Mouse (Mus musculus) MEL (cell line): ENCODE data around the gene Sbsn.
"Not testable (repeated sequence)": the region's sequence is repeated elsewhere in the genome, so short reads cannot be mapped to it uniquely, and the experiment has no call there.

ENCODE experiments used
- NRF1 ChIP-seq: IDR thresholded peaks from 2 replicates; pipeline ENCODE4 v1.6.1; 2014; ENCODE audit warnings: low read depth, mild to moderate bottlenecking, inconsistent platforms, low read length, improper control_type of control experiment, moderate library complexity; ENCODE audit not compliant: poor library complexity, insufficient read depth, severe bottlenecking
- USF1 ChIP-seq: IDR thresholded peaks from 2 replicates; pipeline ENCODE4 v1.6.1; 2014; ENCODE audit warnings: low read depth, mild to moderate bottlenecking, inconsistent platforms, low read length, improper control_type of control experiment, moderate library complexity

GRCm38 (mm10) chr7:30743617-30744016, 7.7 kb upstream of the Sbsn start, which contains the start of gene Gapdhs:
- TF ChIP-seq NRF1, USF1: not testable (repeated sequence)
